Mouse (Mus musculus) liver, adult 2 months (tissue): ENCODE data around the gene Ahsg. TPM values are rescaled to one million over a fixed set of nuclear protein-coding genes. Genes with fewer than 3 reads are reported as not detected.

Source experiments
- DNase-seq: peaks from one replicate; pipeline ENCODE4 v3.0.0-alpha.2; 2011; ENCODE audit warnings: low read depth, low spot score; ENCODE audit errors: extremely low read depth
- H3K27ac ChIP-seq: fragments of 200-500 bp; replicated peaks from 2 replicates; pipeline ENCODE4 v1.5.1; 2012; ENCODE audit warnings: low read depth, mild to moderate bottlenecking, control low read depth, inconsistent platforms, low read length; ENCODE audit not compliant: insufficient read depth
- H3K27me3 ChIP-seq: fragments of 200-500 bp; 2 replicates; pipeline ENCODE4 v1.6.1; 2012; ENCODE audit warnings: mild to moderate bottlenecking, moderate library complexity, low read length, inconsistent platforms; ENCODE audit not compliant: control insufficient read depth, insufficient read depth
- H3K36me3 ChIP-seq: fragments of 200-500 bp; 2 replicates; pipeline ENCODE4 v1.6.1; 2012; ENCODE audit warnings: low read length, inconsistent platforms; ENCODE audit not compliant: control insufficient read depth, insufficient read depth
- H3K4me1 ChIP-seq: fragments of 200-500 bp; 2 replicates; pipeline ENCODE4 v1.6.1; 2011; ENCODE audit warnings: low read length; ENCODE audit not compliant: control insufficient read depth, insufficient read depth
- H3K4me3 ChIP-seq: fragments of 200-500 bp; 2 replicates; pipeline ENCODE4 v1.5.1; 2011; ENCODE audit warnings: low read depth, mild to moderate bottlenecking, control low read depth, low read length, moderate library complexity; ENCODE audit not compliant: insufficient read depth
- H3K79me2 ChIP-seq: fragments of 200-500 bp; 2 replicates; pipeline ENCODE4 v1.6.1; 2012; ENCODE audit warnings: inconsistent platforms, mild to moderate bottlenecking, low read length, moderate library complexity; ENCODE audit not compliant: control insufficient read depth, insufficient read depth
- H3K9ac ChIP-seq: fragments of 200-500 bp; 2 replicates; pipeline ENCODE4 v1.6.1; 2012; ENCODE audit warnings: low read depth, mild to moderate bottlenecking, control low read depth, inconsistent platforms, low read length
- CTCF ChIP-seq: fragments of 200-500 bp; IDR thresholded peaks from 2 replicates; pipeline ENCODE4 v1.5.1; 2011; ENCODE audit warnings: low read depth, low read length, control low read depth
- POLR2A ChIP-seq: fragments of 200-500 bp; IDR thresholded peaks from 2 replicates; pipeline ENCODE4 v1.6.1; 2011; ENCODE audit warnings: low read length, control low read depth; ENCODE audit not compliant: insufficient read depth; ENCODE audit errors: extremely low read depth
- WGBS: fragments of 180-500 bp; shearing (Covaris S2); methylation state at CpG from one replicate; pipeline ENCODE4 v1.1.7; 2018; 5-methylcytosine and 5-hydroxymethylcytosine counted together
- polyA plus RNA-seq: library from polyadenylated mRNA; depleted of rRNA; stranded (reverse); fragments of >200 nt; gene quantifications from 2 replicates; pipeline ENCODE4 v1.2.3, GENCODE M21; 2012
- total RNA-seq: library from RNA; depleted of rRNA; stranded (reverse); fragments of >200 nt; gene quantifications from 2 replicates; pipeline ENCODE4 v1.2.3, GENCODE M21; 2014

The Ahsg gene
- total and polyA plus RNA-seq, 2 experiments = 10,308 to 17,109 TPM

GRCm38 (mm10) chr16:22880900-22881299 lies 10.2 kb upstream of the Ahsg start:
- DNase-seq = peak; percentile 88
- H3K27ac ChIP-seq = peak overlapping the region; percentile 100
- no peaks in the 10 kb centered on the region for H3K79me2 ChIP-seq
- no peaks in the 10 kb centered on the region for H3K27me3 ChIP-seq
- 11% methylated on average over 6 of the region's 6 CpGs for WGBS
- no peaks in the 10 kb centered on the region for H3K36me3 ChIP-seq
- TF ChIP-seq CTCF (no peak), POLR2A (no peak)
- peak overlapping the region; percentile 78 for H3K9ac ChIP-seq
- H3K4me1 ChIP-seq = peaks cover 47% of the 10 kb centered on the region
- peak overlapping the region; percentile 40 for H3K4me3 ChIP-seq

- TF ChIP-seq POLR2A (no peak), CTCF (no peak)
- WGBS = 5% methylated on average over 4 of the region's 4 CpGs
Observed at GRCm38 (mm10) chr16:22881487-22881886, 9.6 kb upstream of the Ahsg start.

GRCm38 (mm10) chr16:22883441-22883840 lies 7.6 kb upstream of the Ahsg start:
- H3K4me1 ChIP-seq = peaks cover 52% of the 10 kb centered on the region
- no peaks in the 10 kb centered on the region for H3K27me3 ChIP-seq
- H3K4me3 ChIP-seq = no peak overlapping the region
- no peaks in the 10 kb centered on the region for H3K36me3 ChIP-seq
- no peak overlapping the region; the same call in 1 of the 2 replicates for H3K27ac ChIP-seq
- no peak for DNase-seq
- H3K79me2 ChIP-seq = no peaks in the 10 kb centered on the region
- no peak for TF ChIP-seq CTCF
- TF ChIP-seq POLR2A = no peak
- H3K9ac ChIP-seq = no peak overlapping the region
- 58% methylated on average over 5 of the region's 5 CpGs for WGBS

More at GRCm38 (mm10) chr16:22881487-22881886, 9.6 kb upstream of the Ahsg start:
- peak; percentile 100 for DNase-seq
- Histone ChIP-seq H3K36me3 (no peaks in the 10 kb centered on the region), H3K27me3 (no peaks in the 10 kb centered on the region), H3K4me1 (peaks cover 52% of the 10 kb centered on the region), H3K27ac (peak overlapping the region; percentile 100), H3K4me3 (peak overlapping the region; percentile 40), H3K9ac (peak overlapping the region; percentile 78), H3K79me2 (no peaks in the 10 kb centered on the region)

GRCm38 (mm10) chr16:22885356-22885755 lies 5.7 kb upstream of the Ahsg start:
- H3K79me2 ChIP-seq = no peaks in the 10 kb centered on the region
- 8% methylated on average over 4 of the region's 4 CpGs for WGBS
- peaks cover 51% of the 10 kb centered on the region for H3K4me1 ChIP-seq
- peak overlapping the region; percentile 44 for H3K9ac ChIP-seq
- peak overlapping the region; percentile 85 for H3K27ac ChIP-seq
- TF ChIP-seq CTCF = no peak
- TF ChIP-seq POLR2A = 0 out of 2 replicates have a peak, but pooled peaks have one; percentile 17
- DNase-seq = peak; percentile 91
- H3K27me3 ChIP-seq = no peaks in the 10 kb centered on the region
- no peaks in the 10 kb centered on the region for H3K36me3 ChIP-seq
- H3K4me3 ChIP-seq = no peak overlapping the region

- peaks cover 50% of the 10 kb centered on the region for H3K4me1 ChIP-seq
- no peaks in the 10 kb centered on the region for H3K27me3 ChIP-seq
- no peaks in the 10 kb centered on the region for H3K79me2 ChIP-seq
- WGBS = 19% methylated on average over 3 of the region's 3 CpGs
- H3K4me3 ChIP-seq = peak overlapping the region; percentile 2
- H3K27ac ChIP-seq = peak overlapping the region; percentile 99
- peak; percentile 88 for DNase-seq
- peak overlapping the region; percentile 71 for H3K9ac ChIP-seq
- no peak for TF ChIP-seq POLR2A
- no peak for TF ChIP-seq CTCF
- no peaks in the 10 kb centered on the region for H3K36me3 ChIP-seq
Observed at GRCm38 (mm10) chr16:22886726-22887125, 4.4 kb upstream of the Ahsg start.

- Histone ChIP-seq H3K27me3 (no peaks in the 10 kb centered on the region), H3K36me3 (peaks cover 7% of the 10 kb centered on the region), H3K79me2 (no peaks in the 10 kb centered on the region), H3K4me1 (peaks cover 44% of the 10 kb centered on the region), H3K9ac (peak overlapping the region; percentile 63), H3K4me3 (no peak overlapping the region), H3K27ac (peak overlapping the region; percentile 98)
- DNase-seq = peak; percentile 87
- no peak for TF ChIP-seq CTCF
- TF ChIP-seq POLR2A = no peak
- WGBS = 24% methylated on average over 4 of the region's 4 CpGs
Observed at GRCm38 (mm10) chr16:22888835-22889234, 2.2 kb upstream of the Ahsg start.
